Comparison of ENCODE assay signal across 8 mouse cellular contexts in the genomic region with DNA sequence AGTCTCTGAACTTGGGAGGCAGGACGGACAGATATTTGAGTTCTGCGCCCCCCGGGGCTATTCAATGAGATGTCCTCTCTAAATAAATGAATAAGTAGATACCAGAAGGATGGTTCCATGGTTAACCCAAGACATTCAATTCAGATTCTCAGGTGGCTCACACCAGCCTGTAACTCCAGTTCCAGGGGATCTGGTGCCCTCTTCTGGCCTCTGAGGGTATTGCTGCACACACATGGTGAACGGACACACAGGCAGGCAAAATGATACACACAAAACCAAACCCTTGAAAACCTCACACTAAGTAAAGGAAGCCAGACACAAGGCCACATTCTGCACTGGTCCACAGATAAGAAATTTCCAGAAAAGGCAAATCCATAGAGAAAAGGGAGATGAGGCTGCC. TPM values are rescaled to one million over a fixed set of nuclear protein-coding genes. Genes with fewer than 3 reads are reported as not detected.
DNase-seq lines count a peak whose midpoint lies in the region; ATAC-seq and TF ChIP-seq lines count a peak whose summit lies in the region.

No protein-coding gene starts in this region.

- TF ChIP-seq POLR2A in small intestine, adult 2 months (IDR thresholded peaks at IDR 0.05; ENCODE audit: low read depth, low read length), result no peak

- ATAC-seq in hindbrain, postnatal 0 days, result no peak
- no peak for ATAC-seq in hindbrain, embryonic 12.5 days (ENCODE audit: low FRiP score)
- no peak for ATAC-seq in activated CD4-positive, CD25-positive, alpha-beta regulatory T cell, adult 4 months

- intact Hi-C loops in left cerebral cortex, postnatal 4 days (cut with DNase I), result no loop called here

- H3K9ac ChIP-seq in hindbrain, postnatal 0 days (replicated peaks; ENCODE audit: low read length), result no peak overlapping the region
- no peak overlapping the region for H3K9ac ChIP-seq in hindbrain, embryonic 12.5 days

- no peaks in the 10 kb centered on the region for H3K4me1 ChIP-seq in hindbrain, postnatal 0 days (ENCODE audit: insufficient read depth, low read length)
- H3K4me1 ChIP-seq in hindbrain, embryonic 12.5 days, result no peaks in the 10 kb centered on the region
- no peaks in the 10 kb centered on the region for H3K4me1 ChIP-seq in small intestine, adult 2 months (ENCODE audit: control insufficient read depth, insufficient read depth, insufficient read length, low read length)

- no peaks in the 10 kb centered on the region for H3K9me3 ChIP-seq in hindbrain, postnatal 0 days (ENCODE audit: low read length)
- no peaks in the 10 kb centered on the region for H3K9me3 ChIP-seq in hindbrain, embryonic 12.5 days (replicated peaks)

- H3K4me3 ChIP-seq in hindbrain, postnatal 0 days (ENCODE audit: low read length), result no peak overlapping the region
- no peak overlapping the region for H3K4me3 ChIP-seq in hindbrain, embryonic 12.5 days
- H3K4me3 ChIP-seq in small intestine, adult 2 months (ENCODE audit: low read depth, low read length), result no peak overlapping the region

- H3K4me2 ChIP-seq in hindbrain, postnatal 0 days (ENCODE audit: low read depth, low read length), result no peak overlapping the region
- no peak overlapping the region for H3K4me2 ChIP-seq in hindbrain, embryonic 12.5 days (replicated peaks)

- H3K27me3 ChIP-seq in hindbrain, postnatal 0 days (ENCODE audit: insufficient read depth, low read length), result no peaks in the 10 kb centered on the region
- H3K27me3 ChIP-seq in hindbrain, embryonic 12.5 days, result peaks cover 6% of the 10 kb centered on the region
- no peaks in the 10 kb centered on the region for H3K27me3 ChIP-seq in small intestine, adult 2 months (ENCODE audit: control insufficient read depth, insufficient read depth, low read length)

- no peak overlapping the region for H3K27ac ChIP-seq in hindbrain, postnatal 0 days
- no peak overlapping the region for H3K27ac ChIP-seq in hindbrain, embryonic 12.5 days
- no peak overlapping the region for H3K27ac ChIP-seq in small intestine, adult 2 months (ENCODE audit: insufficient read depth, low read depth, low read length)

- peaks cover 23% of the 10 kb centered on the region for H3K36me3 ChIP-seq in hindbrain, postnatal 0 days (ENCODE audit: insufficient read depth, low read length)
- peaks cover 61% of the 10 kb centered on the region for H3K36me3 ChIP-seq in hindbrain, embryonic 12.5 days
- H3K36me3 ChIP-seq in small intestine, adult 2 months (ENCODE audit: control insufficient read depth, insufficient read depth, low read length), result peaks cover 24% of the 10 kb centered on the region

- DNase-seq in hindbrain, postnatal 0 days (ENCODE audit: low spot score), result peak; percentile 66
- peak; percentile 73 to 74 for DNase-seq in B cell, adult 2 months
- DNase-seq in R1 (ENCODE audit: low read depth, low spot score), result peak; percentile 80
- DNase-seq in cerebellum, postnatal 4 days (ENCODE audit: low spot score in 2 of 2), result peak; percentile 61 to 69
- DNase-seq in left cerebral cortex, postnatal 4 days, result peak; percentile 67

- whole genome bisulfite sequencing in hindbrain, postnatal 0 days, result 87% methylated on average over 4 of the region's 4 CpGs
- 88% methylated on average over 4 of the region's 4 CpGs for WGBS in hindbrain, embryonic 12.5 days
- WGBS in small intestine, adult 2 months, result 90% methylated on average over 4 of the region's 4 CpGs

- peak; percentile 85 for TF ChIP-seq CTCF in hindbrain, postnatal 0 days (IDR thresholded peaks at IDR 0.05; ENCODE audit: low read depth)
- TF ChIP-seq CTCF in small intestine, adult 2 months (IDR thresholded peaks at IDR 0.05; ENCODE audit: extremely low read depth, insufficient read length, insufficient replicate concordance, low read depth, low read length), result peak; percentile 63; the same call in 1 of the 2 replicates

RNA-seq across cellular contexts. Expression of a gene that starts 6.3 kb away (rescaled TPM):
- 31.7 and 33.5 TPM in 2 replicates for total RNA-seq in hindbrain, postnatal 0 days (2014; rRNA removed)
- 0.53 and 0.61 TPM in 2 replicates for polyA plus RNA-seq in hindbrain, postnatal 0 days (2015; fragmentation: Nextera tagmentation; extraction: Ambion mirVana)
- not detected in 2 replicates for polyA plus RNA-seq in hindbrain, embryonic 12.5 days (2016; fragmentation: Nextera tagmentation; extraction: Ambion mirVana)
- total RNA-seq in left cerebral cortex, postnatal 4 days (2021), result 10 to 100 TPM in 1 of 2 experiments, 1 to 10 TPM in 1; 8.5 to 10.1 TPM
- polyA plus RNA-seq in small intestine, adult 2 months (2012; rRNA removed), result 0.34 and 0.35 TPM in 2 replicates
- not detected for polyA plus RNA-seq in activated CD4-positive, CD25-positive, alpha-beta regulatory T cell, adult 4 months (2017; shearing (Covaris generic))

RNA-seq across cellular contexts. Expression of a gene that starts 15.5 kb away (rescaled TPM):
- 42.0 and 44.4 TPM in 2 replicates for total RNA-seq in hindbrain, postnatal 0 days (2014; rRNA removed)
- 21.7 and 23.9 TPM in 2 replicates for polyA plus RNA-seq in hindbrain, postnatal 0 days (2015; fragmentation: Nextera tagmentation; extraction: Ambion mirVana)
- 48.0 and 55.2 TPM in 2 replicates for polyA plus RNA-seq in hindbrain, embryonic 12.5 days (2016; fragmentation: Nextera tagmentation; extraction: Ambion mirVana)
- 10 to 100 TPM; 26.0 to 29.9 TPM for total RNA-seq in left cerebral cortex, postnatal 4 days (2021)
- 19.8 and 28.2 TPM in 2 replicates for polyA plus RNA-seq in small intestine, adult 2 months (2012; rRNA removed)
- 1 to 10 TPM; 5.5 to 8.5 TPM for polyA plus RNA-seq in activated CD4-positive, CD25-positive, alpha-beta regulatory T cell, adult 4 months (2017; shearing (Covaris generic))

RNA-seq across cellular contexts. Expression of a gene that starts 29.4 kb away (rescaled TPM):
- 79.6 and 84.4 TPM in 2 replicates for total RNA-seq in hindbrain, postnatal 0 days (2014; rRNA removed)
- 92.1 and 96.7 TPM in 2 replicates for polyA plus RNA-seq in hindbrain, postnatal 0 days (2015; fragmentation: Nextera tagmentation; extraction: Ambion mirVana)
- 75.3 and 79.6 TPM in 2 replicates for polyA plus RNA-seq in hindbrain, embryonic 12.5 days (2016; fragmentation: Nextera tagmentation; extraction: Ambion mirVana)
- 10 to 100 TPM; 37.9 to 44.8 TPM for total RNA-seq in left cerebral cortex, postnatal 4 days (2021)
- 24.4 and 44.6 TPM in 2 replicates for polyA plus RNA-seq in small intestine, adult 2 months (2012; rRNA removed)
- polyA plus RNA-seq in activated CD4-positive, CD25-positive, alpha-beta regulatory T cell, adult 4 months (2017; shearing (Covaris generic)), result 10 to 100 TPM; 63.7 to 68.0 TPM

RNA-seq across cellular contexts. Expression of a gene that starts 29.9 kb away (rescaled TPM):
- 28.0 and 31.3 TPM in 2 replicates for total RNA-seq in hindbrain, postnatal 0 days (2014; rRNA removed)
- polyA plus RNA-seq in hindbrain, postnatal 0 days (2015; fragmentation: Nextera tagmentation; extraction: Ambion mirVana), result 5.4 and 6.2 TPM in 2 replicates
- polyA plus RNA-seq in hindbrain, embryonic 12.5 days (2016; fragmentation: Nextera tagmentation; extraction: Ambion mirVana), result 16.9 and 18.6 TPM in 2 replicates
- 10 to 100 TPM; 29.5 to 30.2 TPM for total RNA-seq in left cerebral cortex, postnatal 4 days (2021)
- polyA plus RNA-seq in small intestine, adult 2 months (2012; rRNA removed), result 3.5 and 5.6 TPM in 2 replicates
- under 1 TPM; 0.19 to 0.25 TPM for polyA plus RNA-seq in activated CD4-positive, CD25-positive, alpha-beta regulatory T cell, adult 4 months (2017; shearing (Covaris generic))

RNA-seq across cellular contexts. Expression of a gene that starts 57.5 kb away (rescaled TPM):
- 2.4 and 5.1 TPM in 2 replicates for total RNA-seq in hindbrain, postnatal 0 days (2014; rRNA removed)
- polyA plus RNA-seq in hindbrain, postnatal 0 days (2015; fragmentation: Nextera tagmentation; extraction: Ambion mirVana), result 1.2 and 2.3 TPM in 2 replicates
- 0.08 and 0.95 TPM in 2 replicates for polyA plus RNA-seq in hindbrain, embryonic 12.5 days (2016; fragmentation: Nextera tagmentation; extraction: Ambion mirVana)
- total RNA-seq in left cerebral cortex, postnatal 4 days (2021), result 1 to 10 TPM; 3.7 to 4.1 TPM
- polyA plus RNA-seq in small intestine, adult 2 months (2012; rRNA removed), result 0.09 and 0.22 TPM in 2 replicates
- not detected for polyA plus RNA-seq in activated CD4-positive, CD25-positive, alpha-beta regulatory T cell, adult 4 months (2017; shearing (Covaris generic))
